Mouse (Mus musculus): Measurements from ENCODE around the gene Tubd1. TPM values are rescaled to one million over a fixed set of nuclear protein-coding genes. Genes with fewer than 3 reads are reported as not detected.
A peak's percentile ranks its signal among the peaks of the same experiment; 100 is the strongest.
"Not testable (repeated sequence)": the region's sequence is repeated elsewhere in the genome, so short reads cannot be mapped to it uniquely, and the experiment has no call there.

Tubd1 gene
- 1 to 10 TPM; 5.3 to 6.8 TPM for total RNA-seq (2021)

GRCm38 (mm10) chr11:86544639-86545299 lies at the start of gene Tubd1, which contains the start of gene Rps6kb1:
Tubd1 (plus strand) TSS chr11:86544991.
Rps6kb1 (minus strand) TSS chr11:86544805.
- peak; percentile 99 to 100 for DNase-seq (ENCODE audit: low spot score in 2 of 2)
- intact Hi-C loops (cut with DNase I): no loop called here

- DNase-seq (ENCODE audit: low spot score in 2 of 2): no peak
- intact Hi-C loops (cut with DNase I): no loop called here
These were observed 47.4 kb upstream of the Tubd1 start for GRCm38 (mm10) chr11:86497356-86497755.

DNA sequence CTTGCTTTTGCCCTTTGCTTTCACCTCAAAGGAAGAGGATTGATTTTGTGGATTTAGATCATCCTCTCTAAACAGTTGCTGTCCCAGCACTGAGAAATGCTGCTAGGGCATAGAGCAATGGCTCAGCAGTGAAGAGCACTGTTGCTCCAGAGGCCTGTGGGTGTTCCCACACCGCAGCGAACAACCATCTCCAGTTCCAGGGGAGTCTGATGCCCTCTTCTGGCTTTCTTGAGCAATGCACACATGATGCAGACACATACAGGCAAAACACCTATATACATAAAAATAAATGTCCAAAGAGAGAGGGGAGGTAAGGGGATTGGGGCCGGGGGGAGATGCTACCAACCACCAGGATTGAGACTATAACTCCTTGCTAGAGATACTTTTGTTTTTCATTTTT lies 46.9 kb upstream of the Tubd1 start:
- DNase-seq (ENCODE audit: low spot score in 2 of 2): no peak
- intact Hi-C loops (cut with DNase I): no loop called here

DNA sequence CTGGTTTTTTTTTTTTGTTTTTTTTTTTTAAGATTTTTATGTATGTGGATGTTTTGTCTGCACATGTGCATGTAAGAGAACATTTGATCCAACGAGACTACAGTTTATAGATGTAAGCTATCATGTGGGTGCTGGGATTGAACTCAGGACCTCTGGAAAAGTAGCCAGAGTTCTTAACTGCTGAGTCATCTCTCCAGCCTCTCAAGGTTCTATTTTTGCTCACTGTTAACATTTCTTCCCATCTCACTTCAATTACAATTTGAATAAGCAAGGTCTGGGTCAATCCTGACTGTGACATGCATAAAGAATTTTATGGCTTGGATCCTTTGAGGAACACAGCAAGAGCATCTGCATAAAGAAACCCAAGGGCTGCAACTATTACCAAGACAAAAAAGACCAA lies 44.0 kb upstream of the Tubd1 start:
- no peak for DNase-seq (ENCODE audit: low spot score in 2 of 2)
- intact Hi-C loops (cut with DNase I): no loop called here

DNA sequence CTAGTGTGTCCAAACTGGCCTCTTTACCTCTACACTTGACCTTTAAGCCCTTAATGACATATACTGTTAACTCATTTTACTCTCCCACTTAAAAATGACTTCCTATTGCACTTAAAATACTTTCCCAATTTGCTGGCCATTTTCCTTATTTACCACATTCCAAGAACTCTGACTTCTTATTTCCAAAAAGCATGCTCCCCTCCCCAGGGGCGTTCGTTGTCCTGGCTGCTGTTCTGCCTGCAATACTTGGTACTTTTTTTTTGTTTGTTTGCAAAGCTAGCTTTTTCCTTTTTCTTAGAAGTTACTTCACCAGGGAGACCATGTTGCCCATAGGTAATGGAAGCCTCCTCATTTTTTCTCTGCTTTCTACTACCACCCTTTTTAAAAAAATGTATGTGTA lies 41.7 kb upstream of the Tubd1 start:
- intact Hi-C loops (cut with DNase I): no loop called here
- no peak for DNase-seq (ENCODE audit: low spot score in 2 of 2)

GRCm38 (mm10) chr11:86507334-86507733 lies 37.5 kb upstream of the Tubd1 start:
- intact Hi-C loops (cut with DNase I): no loop called here
- DNase-seq (ENCODE audit: low spot score in 2 of 2): no peak

DNA sequence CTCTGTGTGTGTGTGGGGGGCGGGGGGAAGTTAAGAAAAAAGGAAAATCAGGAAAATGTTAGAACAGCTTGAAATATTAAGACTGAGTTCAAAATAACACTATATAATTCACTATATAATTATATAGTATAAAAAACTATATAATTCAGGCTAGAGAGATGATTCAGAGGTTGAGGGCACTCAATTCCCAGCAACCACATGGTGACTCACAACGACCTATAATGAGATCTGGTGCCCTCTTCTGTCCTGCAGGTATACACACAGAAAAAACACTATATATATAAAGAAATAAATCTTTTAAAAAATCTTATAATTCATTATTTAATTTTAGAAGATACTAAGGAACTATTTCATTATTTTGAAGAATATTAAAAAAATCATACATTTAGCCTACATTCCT lies 36.8 kb upstream of the Tubd1 start:
- intact Hi-C loops (cut with DNase I): no loop called here
- no peak for DNase-seq (ENCODE audit: low spot score in 2 of 2)

GRCm38 (mm10) chr11:86516620-86517019 lies 28.2 kb upstream of the Tubd1 start:
- intact Hi-C loops (cut with DNase I): no loop called here
- DNase-seq (ENCODE audit: low spot score in 2 of 2): no peak

- intact Hi-C loops (cut with DNase I): no loop called here
These were observed 27.6 kb upstream of the Tubd1 start for GRCm38 (mm10) chr11:86517229-86517628.

GRCm38 (mm10) chr11:86519751-86520150 lies 25.0 kb upstream of the Tubd1 start:
- intact Hi-C loops (cut with DNase I): no loop called here
- no peak for DNase-seq (ENCODE audit: low spot score in 2 of 2)

More at GRCm38 (mm10) chr11:86517229-86517628, 27.6 kb upstream of the Tubd1 start:
- no peak for DNase-seq (ENCODE audit: low spot score in 2 of 2)

- intact Hi-C loops (cut with DNase I): no loop called here
- no peak for DNase-seq (ENCODE audit: low spot score in 2 of 2)
These were observed 17.3 kb upstream of the Tubd1 start for GRCm38 (mm10) chr11:86527528-86527927.

DNA sequence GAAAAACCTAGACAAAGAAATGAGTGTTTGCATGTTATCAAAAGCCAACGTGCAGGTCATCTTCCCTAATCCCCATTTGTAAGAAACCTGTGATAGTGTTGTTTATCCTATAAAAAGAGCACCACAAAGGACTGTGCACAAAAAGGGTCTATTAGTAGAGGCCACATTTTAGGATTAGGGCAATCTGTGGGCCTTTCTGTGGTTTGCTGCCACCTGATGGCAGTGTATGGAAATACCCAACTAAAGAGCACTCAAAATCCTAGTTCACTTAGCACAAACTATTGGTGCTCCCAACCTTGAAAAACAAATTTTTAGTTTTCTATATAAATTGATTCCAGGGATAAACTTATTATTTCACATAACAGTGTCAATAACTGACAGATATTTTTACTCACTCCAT lies 12.0 kb upstream of the Tubd1 start:
- intact Hi-C loops (cut with DNase I): no loop called here
- DNase-seq (ENCODE audit: low spot score in 2 of 2): peak in 1 of 2 experiments; percentile 22

DNA sequence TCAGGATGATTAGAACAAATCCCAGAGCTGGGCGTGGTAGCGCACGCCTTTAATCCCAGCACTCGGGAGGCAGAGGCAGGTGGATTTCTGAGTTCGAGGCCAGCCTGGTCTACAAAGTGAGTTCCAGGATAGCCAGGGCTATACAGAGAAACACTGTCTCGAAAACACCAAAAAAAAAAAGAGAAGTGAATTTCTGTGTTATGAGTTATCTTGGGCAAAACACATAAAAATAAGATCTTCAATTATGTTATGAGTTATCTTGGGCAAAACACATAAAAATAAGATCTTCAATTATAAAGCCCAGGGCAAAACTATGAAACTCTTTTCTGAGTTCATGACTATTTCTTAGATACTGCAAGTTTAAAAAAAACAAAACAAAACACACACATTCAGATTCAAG lies 11.5 kb upstream of the Tubd1 start:
- intact Hi-C loops (cut with DNase I); DNase-seq (ENCODE audit: low spot score in 2 of 2): not testable (repeated sequence)

- intact Hi-C loops (cut with DNase I): no loop called here
- DNase-seq (ENCODE audit: low spot score in 2 of 2): no peak
These were observed 10.4 kb upstream of the Tubd1 start for GRCm38 (mm10) chr11:86534201-86534910.

DNA sequence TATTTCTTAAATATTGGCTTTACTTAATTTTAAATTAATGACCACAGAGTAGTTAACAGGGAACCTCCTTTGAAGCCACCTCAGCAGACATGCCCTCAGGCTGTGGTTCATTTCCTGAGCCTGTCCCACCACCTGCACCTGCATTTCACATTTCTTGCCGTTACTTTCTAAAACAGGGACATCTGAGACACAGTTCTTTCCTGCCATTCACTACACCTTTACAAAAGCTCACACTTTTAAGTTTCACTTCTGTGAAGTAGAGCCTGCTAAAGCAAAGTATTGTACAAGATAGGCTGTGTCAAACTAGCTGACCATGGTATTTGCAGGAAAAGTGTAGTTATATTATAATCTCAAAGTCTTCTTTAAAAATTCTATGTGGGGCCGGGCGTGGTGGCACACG lies 6.0 kb upstream of the Tubd1 start:
- intact Hi-C loops (cut with DNase I): no loop called here
- no peak for DNase-seq (ENCODE audit: low spot score in 2 of 2)

- intact Hi-C loops (cut with DNase I): no loop called here
- no peak for DNase-seq (ENCODE audit: low spot score in 2 of 2)
These were observed 4.9 kb upstream of the Tubd1 start for GRCm38 (mm10) chr11:86539716-86540475.

DNA sequence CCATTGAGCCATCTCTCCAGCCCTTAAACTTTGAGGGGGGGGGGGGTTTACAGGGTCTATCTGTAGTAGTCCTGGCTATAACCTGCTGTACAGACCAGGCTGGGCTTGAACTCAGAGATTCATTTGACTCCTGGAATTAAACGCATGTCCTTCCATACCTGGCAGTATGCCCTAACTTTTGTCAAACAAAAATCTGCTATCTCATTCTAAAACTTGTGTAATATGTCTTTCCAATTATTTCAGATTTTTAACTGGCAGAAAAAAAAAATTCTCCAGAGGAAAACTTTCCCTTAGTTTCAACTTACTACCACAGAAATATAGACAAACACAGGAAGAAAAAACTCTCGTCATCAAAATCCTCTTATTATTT lies 4.3 kb upstream of the Tubd1 start:
- intact Hi-C loops (cut with DNase I): no loop called here
- no peak for DNase-seq (ENCODE audit: low spot score in 2 of 2)

- DNase-seq (ENCODE audit: low spot score in 2 of 2): no peak
- intact Hi-C loops (cut with DNase I): no loop called here
These were observed 1.9 kb upstream of the Tubd1 start for GRCm38 (mm10) chr11:86542851-86543250.

DNA sequence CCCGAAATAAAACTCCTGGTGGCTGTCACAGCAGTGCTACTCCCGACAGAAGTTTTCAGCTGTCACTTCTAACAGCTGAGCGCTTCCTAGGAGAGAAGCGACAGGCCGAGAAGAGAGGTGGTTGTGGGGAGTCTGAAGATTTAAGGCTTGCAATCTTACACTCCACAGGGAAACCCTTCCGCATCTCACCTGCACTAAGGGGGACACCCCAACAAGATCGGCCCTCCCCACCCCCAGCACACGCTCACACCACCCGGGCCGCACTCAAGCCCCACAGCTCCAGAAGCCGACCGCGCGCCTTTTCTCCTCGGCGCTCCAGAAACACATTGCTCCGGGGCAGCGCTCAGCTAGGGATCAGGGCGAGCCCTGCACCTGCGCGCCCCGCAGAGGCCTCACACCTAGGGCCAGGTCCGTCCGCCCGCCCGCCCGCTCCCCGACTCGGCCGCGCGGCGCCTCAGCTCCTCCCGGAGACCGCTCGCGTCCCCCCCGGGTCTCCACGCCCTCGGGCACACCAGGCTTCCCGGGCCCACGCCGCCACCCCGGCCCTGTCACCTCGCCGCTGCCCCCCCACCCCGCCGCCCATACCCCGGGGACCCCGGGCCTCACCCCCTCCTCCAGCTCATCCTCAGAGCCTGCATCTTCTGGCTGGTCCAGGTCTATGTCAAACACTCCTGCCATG lies 692 bp upstream of the Tubd1 start:
- intact Hi-C loops (cut with DNase I): no loop called here
- peak in 1 of 2 experiments; percentile 18 for DNase-seq (ENCODE audit: low spot score in 2 of 2)

- DNase-seq (ENCODE audit: low spot score in 2 of 2): no peak
- intact Hi-C loops (cut with DNase I): no loop called here
These were observed 765 bp downstream of the Tubd1 start for GRCm38 (mm10) chr11:86545556-86545955.
